Mouse (Mus musculus): Measurements from ENCODE around the gene Arhgef12.
A peak's percentile ranks its signal among the peaks of the same experiment; 100 is the strongest.
"Not testable (repeated sequence)": the region's sequence is repeated elsewhere in the genome, so short reads cannot be mapped to it uniquely, and the experiment has no call there.

Arhgef12 gene

DNA sequence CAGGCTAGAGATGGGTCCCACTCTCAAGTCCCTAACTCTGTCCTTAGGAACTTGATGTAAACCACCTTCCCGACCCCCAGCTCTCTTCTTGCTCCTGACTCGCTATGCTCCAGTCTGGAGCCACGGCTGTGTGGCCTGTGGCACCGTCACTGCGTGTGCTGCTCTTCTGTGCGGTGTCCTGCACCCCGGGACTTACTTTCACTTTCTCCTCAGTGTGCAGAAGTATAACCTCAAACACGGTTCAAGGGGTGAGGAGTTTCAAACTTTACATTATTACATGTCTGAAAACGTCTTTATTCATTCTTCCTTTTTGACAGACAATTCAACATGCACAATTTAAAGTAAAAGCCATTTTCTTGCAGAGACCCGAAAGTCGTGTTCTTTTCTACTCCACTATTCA lies 111.7 kb downstream of the Arhgef12 start:
- no peak for DNase-seq

- no peak for DNase-seq
Measured at GRCm38 (mm10) chr9:42994708-42995107, 112.3 kb downstream of the Arhgef12 start.

- no peak for DNase-seq
Measured at GRCm38 (mm10) chr9:42993659-42994058, 113.4 kb downstream of the Arhgef12 start.

DNA sequence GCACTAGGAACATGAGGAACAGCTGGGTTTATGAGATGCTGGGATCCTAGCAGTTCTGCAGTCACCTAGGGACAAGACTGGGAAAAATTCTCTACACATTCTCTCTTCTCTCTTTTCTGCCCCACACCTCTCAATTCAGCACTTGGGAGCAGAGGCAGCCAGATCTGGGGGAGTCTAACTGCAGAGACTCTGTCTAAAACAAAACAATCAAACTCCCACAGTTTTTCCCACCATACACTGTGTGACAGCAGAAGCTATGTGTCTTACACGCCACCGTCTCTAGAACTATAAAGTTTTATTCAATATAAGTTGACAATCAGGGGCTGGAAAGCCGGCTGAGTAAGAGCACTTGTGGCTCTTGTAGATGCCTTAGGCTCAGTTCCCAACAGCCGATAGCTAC lies 119.1 kb downstream of the Arhgef12 start:
- DNase-seq: no peak

GRCm38 (mm10) chr9:42968894-42969521 lies 138.0 kb downstream of the Arhgef12 start:
- no peak for DNase-seq

- no peak for DNase-seq
Measured at GRCm38 (mm10) chr9:42967731-42968130, 139.3 kb downstream of the Arhgef12 start.

DNA sequence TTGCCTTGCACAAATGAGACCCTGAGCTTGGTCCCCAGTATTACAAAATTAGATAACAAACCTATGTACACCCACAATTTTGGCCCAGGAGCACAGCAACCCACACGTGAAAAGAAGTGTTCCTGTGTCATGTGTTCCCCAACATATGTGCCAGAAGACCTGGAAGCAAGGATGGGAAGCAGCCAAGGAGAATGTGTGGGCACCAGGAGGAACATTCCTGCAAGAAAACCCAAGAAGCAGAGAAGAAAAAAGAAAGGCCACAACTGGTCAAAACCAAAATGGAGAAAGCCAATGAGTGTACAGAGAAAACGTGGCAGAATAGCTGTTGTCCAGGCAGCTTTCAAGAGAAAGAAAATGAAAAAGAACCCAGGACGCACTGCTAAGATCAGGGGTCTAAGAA lies 142.2 kb downstream of the Arhgef12 start:
- DNase-seq: not testable (repeated sequence)

- DNase-seq: no peak
Measured at GRCm38 (mm10) chr9:42964366-42964765, 142.7 kb downstream of the Arhgef12 start.

- no peak for DNase-seq
Measured at GRCm38 (mm10) chr9:42962506-42962905, 144.5 kb downstream of the Arhgef12 start.

DNA sequence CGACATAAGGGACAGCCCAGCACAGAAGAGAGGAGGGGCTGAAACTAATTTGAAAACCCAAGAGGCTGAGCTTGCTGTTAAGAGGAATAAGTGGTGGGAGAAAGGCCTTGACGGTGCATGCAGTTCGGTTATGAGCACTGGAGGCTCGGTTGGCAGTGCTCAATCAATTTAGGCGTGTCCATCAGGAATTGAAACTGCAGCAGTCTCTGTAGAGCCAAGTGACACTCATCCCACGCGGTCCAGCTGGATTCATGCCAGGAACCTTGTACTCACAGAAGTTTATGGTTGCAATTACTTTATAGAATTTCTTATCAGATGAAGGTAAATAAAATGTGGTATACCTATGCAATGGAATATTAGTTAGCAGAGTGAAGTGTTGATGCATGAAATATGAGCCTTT lies 148.6 kb downstream of the Arhgef12 start:
- no peak for DNase-seq

- DNase-seq: no peak
Measured at GRCm38 (mm10) chr9:42948381-42948780, 158.7 kb downstream of the Arhgef12 start.

- DNase-seq: no peak
Measured at GRCm38 (mm10) chr9:42945174-42945573, 161.9 kb downstream of the Arhgef12 start.

- DNase-seq: peak; percentile 78 to 82
Measured at GRCm38 (mm10) chr9:42944536-42945006, 162.5 kb downstream of the Arhgef12 start.

DNA sequence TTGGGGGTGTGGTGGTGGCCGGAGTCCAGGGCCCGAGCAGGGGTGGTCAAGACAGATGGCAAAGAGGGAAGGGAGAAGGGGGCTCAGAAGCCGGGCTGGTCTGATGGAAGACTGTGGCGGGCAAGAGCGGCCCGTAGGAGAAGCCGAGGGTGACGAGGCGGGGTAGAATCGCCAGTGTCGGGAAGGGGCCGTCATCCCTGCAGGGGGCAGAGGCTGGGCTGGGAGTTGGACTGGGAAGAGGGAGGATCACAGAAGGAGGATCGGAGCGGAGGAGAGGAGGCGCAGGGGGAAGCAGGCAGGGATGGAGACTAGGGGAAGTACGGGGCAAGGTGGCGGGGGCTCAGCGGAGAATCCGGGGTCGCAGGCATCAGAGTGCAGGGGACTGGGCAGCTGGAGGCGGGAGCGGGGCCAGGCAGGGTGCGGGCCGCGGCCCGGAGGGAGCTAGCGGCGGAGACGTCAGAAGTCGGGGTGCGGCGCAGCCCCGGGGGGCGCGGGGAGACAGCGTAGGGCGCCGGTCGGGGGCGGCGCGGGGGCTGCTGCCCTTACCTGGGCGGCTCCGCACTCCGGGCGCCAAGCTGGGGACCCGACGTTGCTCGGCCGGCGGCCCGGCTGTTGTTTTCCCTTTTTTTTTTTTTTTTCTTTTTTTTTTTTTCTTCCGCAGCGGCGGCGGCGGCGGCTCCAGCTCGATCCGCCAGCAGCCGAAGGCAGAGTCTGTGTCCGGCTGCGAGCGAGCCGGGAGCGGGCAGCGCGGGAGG lies 163.1 kb downstream of the Arhgef12 start, which contains the start of gene Grik4:
Grik4 (minus strand) TSS at position 713 of the 755 bp plus-strand sequence.
- DNase-seq: no peak

DNA sequence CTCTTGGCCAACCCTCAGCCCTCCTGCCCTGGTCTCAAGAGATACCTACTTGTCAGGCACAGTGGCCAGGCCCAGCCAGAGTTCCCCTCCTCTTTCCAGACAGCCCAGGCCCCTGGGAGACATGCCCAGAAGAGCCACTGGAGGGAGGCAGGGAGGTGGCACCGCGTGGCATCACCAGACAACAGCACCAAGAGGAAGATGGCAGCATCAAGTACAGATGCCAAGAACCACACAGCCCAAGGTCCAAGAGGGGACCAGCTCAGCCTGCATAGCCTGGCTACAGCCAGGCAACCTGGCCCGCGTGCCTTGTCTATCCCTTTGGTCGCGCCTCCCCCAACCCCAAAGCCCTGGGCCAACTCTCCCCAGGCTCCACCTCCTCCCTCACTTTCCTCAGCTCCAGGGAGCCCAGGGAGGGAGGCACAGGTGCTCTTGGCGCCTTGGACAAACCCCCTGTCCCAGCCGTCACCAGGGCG lies 163.9 kb downstream of the Arhgef12 start:
- no peak for DNase-seq

DNA sequence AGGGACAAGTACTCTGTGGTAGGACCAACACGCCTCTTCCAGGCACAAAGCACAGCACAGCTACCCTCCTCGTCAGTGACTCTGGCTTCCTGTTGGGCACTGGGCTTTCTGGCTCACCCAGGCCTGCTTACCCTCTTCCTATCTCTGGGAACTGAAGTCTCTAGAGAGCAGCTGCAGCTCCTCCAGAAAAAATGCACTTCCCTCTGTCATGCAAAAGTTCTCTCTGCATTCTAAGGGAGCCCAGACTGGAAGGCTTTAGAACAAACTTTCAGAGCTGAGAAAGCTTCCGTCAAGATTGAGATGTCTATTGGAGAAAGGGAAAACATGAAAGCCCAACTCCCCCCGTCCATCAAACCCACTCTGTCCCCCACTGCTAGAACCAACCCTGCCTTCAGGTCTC lies 164.9 kb downstream of the Arhgef12 start:
- DNase-seq: no peak

DNA sequence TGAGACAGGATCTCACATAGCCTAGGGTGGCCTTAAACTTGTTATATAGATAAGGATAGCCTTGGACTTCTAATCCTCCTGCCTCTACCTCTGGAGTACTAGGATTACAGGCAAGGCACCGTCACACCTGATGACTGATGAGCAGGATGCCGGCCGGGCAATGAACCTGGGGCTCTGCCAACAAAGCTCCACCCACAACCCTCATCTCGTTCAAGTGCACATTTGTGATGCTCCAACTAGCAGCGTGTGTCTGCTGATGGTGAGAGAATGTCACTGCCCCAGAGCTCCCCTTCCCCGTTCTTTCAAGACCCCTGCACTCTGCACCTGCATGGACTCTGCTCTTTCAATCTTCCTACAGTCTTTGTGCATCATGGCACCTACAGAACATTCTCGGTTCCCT lies 174.9 kb downstream of the Arhgef12 start:
- DNase-seq: no peak

DNA sequence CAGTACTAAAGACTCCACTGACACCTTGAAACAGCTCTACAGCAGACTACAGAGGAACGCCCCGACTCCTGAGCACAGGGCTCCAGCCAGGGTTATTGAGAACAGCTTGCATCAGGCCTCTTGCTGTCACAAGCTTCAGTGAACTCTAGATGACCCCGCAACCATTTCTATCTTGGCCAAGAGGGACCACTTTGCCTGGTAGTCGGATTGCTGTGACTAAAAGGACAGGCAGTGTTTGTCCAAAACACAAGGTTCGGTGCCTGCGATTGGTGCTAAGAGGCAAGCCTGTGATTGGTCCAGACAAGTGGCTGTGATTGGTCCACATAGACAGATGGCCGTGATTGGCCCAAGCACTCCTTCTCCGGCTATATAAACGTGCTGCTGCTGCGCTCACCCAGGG lies 179.5 kb downstream of the Arhgef12 start:
- no peak for DNase-seq

GRCm38 (mm10) chr9:42926564-42926963 lies 180.5 kb downstream of the Arhgef12 start:
- DNase-seq: no peak

DNA sequence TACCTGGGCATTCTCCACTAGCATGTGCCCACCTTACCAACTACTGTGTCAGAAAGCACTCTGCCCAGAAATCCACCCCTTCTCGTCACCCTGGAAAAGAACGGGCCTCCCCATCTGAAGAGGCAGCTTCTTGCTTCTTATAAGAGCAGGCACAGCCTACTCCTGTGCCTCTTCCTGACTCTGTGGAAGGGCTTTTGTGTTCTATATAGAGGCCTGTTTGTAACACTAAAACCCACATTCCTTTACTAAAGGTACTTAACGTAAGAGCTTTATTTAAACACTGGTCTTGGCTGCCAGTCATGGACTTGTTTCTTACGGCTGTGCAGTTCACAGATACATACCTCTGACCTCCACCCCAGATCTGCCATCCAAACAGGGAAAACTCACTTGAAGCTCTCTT lies 185.2 kb downstream of the Arhgef12 start:
- DNase-seq: no peak

- no peak for DNase-seq
Measured at GRCm38 (mm10) chr9:42920190-42920589, 186.8 kb downstream of the Arhgef12 start.

GRCm38 (mm10) chr9:42917911-42918310 lies 189.1 kb downstream of the Arhgef12 start:
- no peak for DNase-seq
